Mouse (Mus musculus) spleen, adult 12 weeks (tissue): ENCODE data around the gene Gli2.

Experiments used
- DNase-seq: peaks from one replicate; pipeline ENCODE4 v3.0.0; 2022; ENCODE audit warnings: low spot score

Gli2 gene

DNA sequence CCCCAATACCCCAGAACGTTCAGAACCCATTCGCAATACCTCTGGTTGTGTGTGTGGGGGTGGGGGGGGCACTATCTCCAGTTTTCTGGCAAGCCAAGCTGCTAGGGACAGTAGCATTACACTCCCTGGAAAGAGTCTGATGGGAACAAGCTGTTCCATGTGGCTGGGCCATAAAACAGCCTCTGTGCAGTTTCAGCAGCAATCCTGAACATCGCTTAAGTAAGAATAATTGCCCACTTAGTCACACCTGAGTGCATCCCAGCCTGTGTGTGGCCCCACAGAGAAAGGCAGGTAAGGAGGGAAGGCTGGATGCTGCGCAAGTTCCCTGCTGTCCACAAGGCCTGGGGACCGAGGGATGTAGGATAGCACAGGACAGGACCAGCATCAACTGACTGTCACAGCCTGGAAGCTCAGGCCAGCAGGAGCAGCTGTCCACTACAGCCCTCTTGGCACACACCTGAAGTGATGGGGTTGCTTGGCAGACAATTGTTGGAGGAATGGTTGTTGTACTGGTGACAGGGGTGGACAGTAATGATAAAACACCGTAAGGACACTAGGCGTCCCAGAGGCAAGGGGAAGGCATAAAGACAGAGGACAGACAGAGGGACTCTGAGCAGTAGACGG lies 58.8 kb downstream of the Gli2 start:
- no peak for DNase-seq

DNA sequence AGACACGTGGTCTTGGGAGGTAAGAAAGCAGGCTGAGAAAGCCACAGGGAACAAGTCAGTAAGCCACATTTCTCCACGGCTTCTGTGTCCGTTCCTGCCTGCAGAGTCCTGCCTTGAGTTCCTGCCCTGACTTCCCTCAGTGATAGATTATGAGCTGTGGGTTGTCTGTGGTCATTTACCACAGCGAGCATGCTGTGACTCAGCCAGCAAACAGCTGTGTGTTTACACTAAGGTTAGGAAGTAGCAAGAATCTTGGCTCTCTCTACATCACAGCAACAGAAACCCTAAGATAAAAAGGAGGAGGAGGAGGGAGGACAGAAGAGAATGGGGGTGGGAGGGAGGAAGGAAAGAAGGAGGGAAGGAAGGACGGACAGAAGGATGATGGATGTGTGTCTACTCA lies 59.6 kb downstream of the Gli2 start:
- DNase-seq = no peak

DNA sequence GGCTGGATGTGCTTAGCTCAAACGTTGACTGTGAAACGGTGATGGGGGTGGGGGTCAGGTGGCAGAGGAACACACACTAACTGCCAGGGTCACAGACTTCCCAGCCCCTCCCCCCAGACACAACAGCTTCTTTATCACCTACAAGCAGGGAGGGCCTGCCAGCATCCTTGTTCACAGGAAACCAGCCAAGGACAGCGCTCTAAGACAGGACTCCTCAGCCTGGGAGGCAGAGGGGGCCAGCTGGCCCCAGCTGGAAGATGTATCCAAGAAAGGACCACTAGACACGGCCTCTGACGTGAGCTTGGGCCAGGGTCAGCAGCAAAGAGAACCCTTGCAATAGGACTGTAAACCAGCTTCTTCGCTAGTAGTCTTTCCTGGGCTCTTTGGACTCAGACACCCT lies 65.1 kb downstream of the Gli2 start:
- no peak for DNase-seq

DNA sequence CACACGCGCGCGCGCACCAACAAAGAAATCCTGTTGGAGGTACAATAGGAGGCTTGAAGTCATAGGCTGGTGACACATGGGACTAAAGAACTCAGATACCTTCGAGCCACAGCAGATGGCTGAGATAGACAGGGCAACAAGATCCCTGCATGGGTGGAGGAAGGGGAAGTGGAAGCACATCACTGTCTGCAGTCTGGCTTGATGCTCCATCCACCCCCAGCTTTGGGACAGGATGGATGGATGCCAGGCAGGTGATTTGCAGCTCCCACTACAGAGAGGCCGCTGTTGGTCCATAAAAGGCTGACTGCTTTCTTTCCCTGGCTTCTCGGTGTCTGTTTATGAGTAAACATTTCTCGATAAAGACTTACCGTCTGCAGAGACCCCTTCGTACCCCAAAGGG lies 65.9 kb downstream of the Gli2 start:
- DNase-seq = no peak

DNA sequence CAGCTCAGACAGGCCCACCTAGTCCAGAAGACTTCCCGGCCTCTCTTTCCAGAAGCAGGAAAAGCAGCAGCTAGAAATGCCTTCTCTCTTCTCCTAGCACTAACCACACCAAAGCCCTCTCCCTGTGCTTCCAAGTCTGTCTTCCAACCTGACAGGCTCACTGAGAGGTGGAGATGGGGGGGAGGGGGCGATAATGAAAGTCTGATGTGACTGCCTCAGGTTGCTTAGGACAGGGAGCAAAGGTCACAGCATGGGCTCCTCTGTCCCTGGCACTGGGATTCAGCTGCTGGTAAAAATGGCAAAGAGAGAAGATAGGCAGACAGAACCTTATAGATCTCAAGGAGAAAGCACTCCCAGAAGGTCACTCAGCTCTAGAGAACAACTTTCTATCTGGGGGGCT lies 70.0 kb downstream of the Gli2 start:
- no peak for DNase-seq

DNA sequence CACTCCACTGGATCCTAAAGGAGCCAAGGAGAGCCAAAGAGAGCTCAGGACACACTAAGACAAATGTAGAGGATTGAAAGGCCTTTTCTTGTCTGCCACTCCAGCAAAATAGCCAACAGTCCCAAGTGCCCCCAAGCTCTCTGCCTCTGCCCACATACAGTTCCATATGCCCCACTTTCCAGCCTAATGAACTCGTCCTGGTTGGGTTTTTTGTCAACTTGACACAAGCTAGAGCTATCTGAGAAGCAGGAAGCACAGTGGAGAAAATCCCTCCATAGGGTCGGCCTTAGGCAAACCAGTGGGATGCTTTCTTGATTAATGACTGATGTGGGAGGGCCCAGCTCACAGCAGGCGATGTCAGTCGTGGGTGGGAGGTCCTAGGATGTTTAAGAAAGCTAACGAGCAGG lies 70.6 kb downstream of the Gli2 start:
- DNase-seq = no peak

DNA sequence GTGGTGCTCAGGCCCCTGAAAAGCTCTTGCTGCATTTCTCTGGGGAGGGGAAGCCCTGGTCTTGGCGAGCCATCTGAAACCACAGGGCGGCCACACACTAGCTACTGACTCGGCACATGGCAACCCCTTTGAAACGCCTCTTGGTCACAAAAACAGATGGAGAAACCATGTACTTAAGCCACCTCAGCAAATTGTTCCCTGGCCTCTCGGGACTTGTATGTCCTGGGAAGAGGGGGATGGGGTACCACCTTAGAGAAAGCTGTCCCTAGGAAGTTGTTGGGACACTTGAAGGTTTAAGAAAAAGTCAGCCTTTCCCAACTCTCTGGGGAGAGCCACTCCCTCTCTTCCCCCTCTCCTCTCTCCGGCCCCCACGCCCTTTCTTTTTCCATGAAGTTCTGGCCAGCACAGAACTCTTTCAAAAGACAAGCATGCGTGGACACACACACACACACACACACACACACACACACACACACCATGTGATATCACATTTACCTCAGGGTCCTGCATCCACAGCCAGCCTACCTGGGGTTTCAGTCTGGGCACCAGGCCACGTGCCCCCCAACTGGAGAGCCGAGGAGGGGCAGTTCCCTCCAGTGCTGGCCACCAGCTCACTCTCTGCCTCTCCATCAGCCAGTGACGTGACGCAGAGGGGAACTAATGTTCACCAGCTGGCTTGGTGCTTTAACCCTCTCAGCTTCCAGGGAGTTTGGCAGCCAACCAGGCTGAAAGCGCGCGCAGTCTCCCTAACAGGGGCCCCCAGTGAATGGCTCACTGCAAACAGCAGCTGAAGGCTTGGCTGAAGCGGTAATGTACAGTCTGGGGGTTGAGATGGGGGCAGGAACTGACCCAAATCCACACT lies 71.2 kb downstream of the Gli2 start:
- no peak for DNase-seq

DNA sequence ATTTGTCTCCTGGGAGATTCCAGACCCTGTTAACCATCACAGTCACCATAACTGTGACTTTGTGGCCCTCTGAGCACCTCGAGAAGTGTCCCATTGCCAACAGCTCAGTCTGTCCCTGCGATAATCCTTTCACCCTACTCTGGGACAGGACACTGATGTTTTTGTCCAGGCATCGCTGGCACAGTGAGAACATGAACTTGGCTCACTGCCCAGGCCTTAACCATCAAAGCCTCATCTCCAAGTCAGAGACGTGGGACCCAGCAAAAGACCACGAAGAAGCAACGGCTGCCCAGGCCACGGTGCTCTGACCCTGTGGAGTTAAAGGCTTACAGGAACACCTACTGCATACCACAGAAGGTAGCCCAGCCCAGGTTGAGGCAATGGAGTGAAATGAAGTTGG lies 72.8 kb downstream of the Gli2 start:
- no peak for DNase-seq

DNA sequence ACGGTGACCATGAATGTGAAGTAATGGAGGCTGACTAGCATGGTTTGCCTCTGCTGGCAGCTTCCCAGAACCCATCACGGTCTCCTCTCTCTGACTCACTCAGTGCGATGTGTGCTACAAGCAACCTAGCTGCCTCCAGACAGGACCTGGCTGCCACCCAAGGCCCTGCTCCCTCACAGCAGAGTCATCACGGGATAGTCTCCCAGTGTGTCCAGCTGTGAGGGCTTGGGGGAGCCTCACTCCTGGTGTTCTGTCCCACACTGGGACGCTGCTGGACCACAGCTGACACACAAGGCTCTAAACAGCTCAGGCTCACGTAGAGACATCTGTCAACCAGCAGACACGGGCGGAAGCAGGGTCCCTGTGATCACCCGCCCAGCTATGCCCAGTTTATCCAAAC lies 76.8 kb downstream of the Gli2 start:
- DNase-seq = no peak

GRCm38 (mm10) chr1:118975376-118975775 lies 78.0 kb downstream of the Gli2 start:
- DNase-seq = no peak

GRCm38 (mm10) chr1:118970068-118970467 lies 83.4 kb downstream of the Gli2 start:
- no peak for DNase-seq

- DNase-seq = no peak
Observed at GRCm38 (mm10) chr1:118969409-118969808, 84.0 kb downstream of the Gli2 start.

DNA sequence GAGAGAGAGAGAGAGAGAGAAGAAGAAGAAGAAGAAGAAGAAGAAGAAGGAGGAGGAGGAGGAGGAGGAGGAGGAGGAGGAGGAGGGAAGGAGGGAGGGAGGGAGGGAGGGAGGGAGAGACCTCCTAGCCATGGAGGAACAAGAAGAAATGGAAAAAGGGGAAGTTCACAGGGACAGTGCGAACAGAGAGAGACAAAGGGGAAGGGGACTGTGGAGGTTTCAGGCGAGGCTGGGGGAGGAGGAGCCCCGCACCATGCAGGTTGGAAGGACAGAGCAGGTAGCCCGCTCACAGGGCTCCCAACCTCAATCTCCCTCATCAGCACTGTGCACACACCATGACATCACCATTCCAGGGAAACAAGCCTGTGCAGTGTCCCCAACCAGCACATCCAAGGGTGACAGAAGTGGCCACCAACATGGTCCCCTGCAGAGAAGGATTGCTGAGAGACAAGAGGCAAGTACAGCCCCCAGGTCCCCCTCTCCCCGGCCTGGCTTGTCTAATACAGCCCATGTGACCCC lies 84.7 kb downstream of the Gli2 start:
- no peak for DNase-seq

GRCm38 (mm10) chr1:118967976-118968375 lies 85.4 kb downstream of the Gli2 start:
- DNase-seq = no peak

DNA sequence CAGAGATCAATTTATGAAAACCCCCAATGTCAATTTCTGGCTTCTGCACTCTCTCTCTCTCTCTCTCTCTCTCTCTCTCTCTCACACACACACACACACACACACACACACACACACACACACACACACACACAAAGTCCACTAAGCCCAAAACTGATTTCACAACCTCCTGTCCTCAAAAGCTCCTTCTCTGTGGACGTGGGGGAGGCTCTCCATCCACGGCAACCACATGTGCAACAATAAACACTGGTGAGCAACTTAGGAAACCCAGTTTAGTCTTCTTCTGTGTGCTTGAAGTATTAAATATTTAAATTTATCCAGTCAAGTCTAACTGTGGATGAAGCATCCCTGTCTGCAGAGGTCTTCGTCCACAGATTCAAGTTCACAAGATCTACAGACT lies 86.1 kb downstream of the Gli2 start:
- DNase-seq = no peak

DNA sequence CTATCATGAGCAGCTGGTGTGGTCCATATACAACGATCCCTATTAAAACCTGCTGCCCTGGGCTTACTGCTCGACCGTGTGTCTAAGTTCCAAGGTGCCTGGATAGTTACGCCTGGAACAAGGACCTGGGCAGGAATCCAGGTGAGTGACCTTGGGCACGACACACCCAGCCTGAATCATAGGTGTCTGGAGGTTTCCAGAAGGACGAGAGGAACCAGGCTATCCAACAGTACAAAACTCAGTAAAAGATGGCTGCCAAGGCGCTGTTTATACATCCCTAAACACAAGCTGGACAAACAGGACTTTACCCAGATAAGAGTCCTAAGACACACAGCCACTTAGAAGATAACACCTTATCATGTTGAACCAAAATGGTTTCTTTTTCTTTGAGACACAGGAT lies 94.8 kb downstream of the Gli2 start:
- no peak for DNase-seq

DNA sequence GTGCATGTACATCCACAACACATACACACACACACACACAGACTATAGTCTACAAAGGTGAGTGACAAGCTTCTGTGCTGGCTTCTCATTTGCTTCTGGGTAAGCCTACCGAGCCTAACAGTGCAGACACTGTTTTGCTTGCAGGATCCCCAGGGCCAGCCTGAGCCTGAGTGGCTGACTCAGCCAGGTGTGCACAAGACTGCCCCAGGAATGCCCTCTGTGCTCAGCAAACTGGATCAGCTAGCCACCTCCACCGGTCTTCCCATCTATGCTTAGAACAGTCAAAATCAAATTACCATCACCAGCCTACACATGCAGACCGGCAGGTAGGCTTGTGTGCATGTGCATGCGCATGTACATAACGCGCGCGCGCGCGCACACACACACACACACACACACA lies 97.6 kb downstream of the Gli2 start:
- no peak for DNase-seq

GRCm38 (mm10) chr1:118954434-118955301 lies 98.8 kb downstream of the Gli2 start:
- no peak for DNase-seq

DNA sequence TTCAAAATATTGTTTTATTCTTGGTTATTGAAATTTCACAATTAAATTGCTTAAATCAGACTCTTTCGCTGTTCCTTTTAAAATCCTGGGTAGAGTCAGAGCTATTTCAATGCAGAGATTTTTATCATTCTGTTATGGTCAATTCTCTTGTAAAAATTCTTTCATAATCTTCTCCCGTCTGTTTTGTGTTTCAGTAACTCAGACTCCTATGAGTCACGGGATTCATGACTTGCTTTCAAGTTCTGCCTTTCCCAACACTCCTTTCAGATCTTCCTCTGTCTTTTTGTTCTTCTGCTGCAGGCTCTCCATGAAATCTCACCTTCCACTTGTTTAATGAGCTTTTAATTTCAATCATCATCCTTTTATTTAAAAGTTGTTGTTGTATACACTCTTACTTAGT lies 100.4 kb downstream of the Gli2 start:
- no peak for DNase-seq

DNA sequence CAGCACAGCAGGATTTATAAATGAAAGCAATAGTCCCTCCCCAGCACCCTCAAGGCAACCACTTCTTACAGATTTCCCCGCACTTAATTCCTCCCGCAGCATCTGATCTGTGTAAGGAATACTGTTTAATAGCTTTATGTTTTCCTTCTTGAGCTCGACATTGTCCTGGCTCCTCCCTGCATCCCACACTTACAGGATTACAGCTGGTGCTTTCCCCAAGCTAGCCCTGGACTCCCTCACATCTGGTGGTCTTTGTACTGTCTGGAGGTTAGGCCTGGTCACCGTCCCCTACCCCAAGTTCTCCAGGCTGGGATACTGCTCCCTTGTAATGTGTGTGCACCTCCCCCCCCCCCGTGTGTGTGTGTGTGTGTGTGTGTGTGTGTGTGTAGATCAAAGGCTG lies 101.1 kb downstream of the Gli2 start:
- no peak for DNase-seq

- no peak for DNase-seq
Observed at GRCm38 (mm10) chr1:118948407-118948806, 105.0 kb downstream of the Gli2 start.

DNA sequence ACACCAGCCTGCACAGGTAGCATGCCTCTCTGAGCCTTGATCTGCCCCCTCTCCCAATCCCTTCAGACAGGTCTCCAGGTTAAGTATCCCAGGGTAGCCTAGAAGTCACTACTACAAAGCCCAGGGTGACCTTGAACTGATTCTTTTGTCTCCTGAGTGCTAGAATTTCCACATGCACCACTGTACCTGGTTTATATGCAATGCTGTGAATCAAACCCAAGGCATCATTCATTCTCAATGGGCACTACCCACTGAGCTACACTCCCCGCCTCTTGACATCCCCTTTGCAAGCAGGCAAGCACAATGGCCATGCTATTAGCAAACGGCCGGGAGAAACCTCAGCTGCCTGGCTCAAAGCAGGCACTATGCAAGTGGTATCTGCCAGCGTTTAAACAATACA lies 106.2 kb downstream of the Gli2 start:
- DNase-seq = no peak

DNA sequence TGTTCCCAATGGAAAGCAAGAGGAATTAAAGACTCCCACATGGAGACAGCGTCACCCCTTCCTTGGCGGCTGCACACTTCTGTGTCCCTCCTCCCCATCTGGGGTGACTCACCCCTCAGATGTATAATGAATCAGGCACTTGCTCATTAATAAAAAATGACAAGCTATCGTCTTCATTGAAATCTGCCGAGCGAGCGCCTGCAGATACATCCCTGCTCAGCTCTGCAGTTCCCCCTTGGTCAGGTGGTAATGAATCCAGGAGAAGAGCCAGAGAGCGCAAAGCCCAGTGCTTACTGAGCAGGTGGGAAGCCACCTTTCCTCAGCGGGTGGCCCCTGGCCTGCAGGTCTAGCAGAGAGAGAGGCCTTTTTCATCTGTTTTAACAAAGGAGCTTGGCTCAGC lies 112.1 kb downstream of the Gli2 start:
- DNase-seq = no peak
